Mouse (Mus musculus): ENCODE measurements at regions not wholly inside any gene's neighbourhood (a gene's known extent, or its start where the extent isn't known, plus 50 kb on each side); places are given as distances from the start of the nearest gene placed in this dataset.

DNA sequence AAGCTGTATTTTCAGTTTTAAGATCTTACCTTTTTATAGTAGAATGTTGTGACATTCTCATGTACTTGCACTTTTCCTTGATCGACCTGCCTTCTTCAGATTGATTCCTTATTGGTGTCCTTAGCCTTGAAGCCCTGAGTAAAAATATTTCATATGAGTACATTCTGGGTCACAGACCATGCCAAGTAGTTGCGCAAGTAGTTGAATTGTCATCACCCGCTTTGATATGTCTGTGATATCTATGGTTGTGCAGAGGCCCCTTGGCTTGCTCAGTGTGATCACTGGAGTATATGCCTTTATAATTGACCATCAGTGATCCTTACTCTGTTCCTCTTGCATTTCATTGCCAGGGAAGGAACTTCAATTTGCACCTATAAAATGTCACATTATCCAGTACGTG, 131.1 kb upstream of the Reg3g start:
- DNase-seq: no peak

- DNase-seq: no peak
These were observed 101.4 kb upstream of the Reg3g start for GRCm38 (mm10) chr6:78570000-78570597.

DNA sequence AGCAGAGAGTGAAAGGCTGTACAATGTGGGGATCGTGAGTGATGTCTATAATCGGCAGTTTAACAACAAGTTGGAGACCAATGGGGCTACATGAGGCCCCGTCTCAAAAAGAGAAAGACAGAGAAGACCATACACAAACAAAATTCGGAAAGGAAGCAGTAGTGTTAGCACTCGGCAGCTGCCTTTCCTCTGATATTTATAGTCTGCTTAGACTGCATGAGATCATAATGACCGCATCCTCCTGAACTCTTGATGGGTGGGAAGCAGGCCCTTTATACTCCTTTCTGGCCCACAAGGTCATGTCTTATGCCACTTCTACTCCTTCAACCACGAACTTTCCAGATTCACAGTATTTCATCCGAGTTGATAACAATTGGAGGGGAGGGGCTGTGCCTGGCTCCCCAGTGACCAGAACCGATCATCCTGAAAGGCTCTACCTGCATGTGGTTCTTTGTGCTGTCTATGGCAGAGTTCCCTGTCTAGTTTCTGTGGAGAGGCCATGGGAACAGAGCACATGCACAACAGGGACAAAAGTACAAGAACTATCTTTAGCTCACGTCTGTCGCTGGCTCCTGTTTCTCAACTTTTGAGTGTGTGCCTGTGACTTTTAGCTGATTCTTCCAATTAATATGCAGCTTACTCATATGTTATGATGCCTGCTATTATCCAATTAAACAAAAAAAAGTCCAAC, 84.5 kb upstream of the Reg3g start:
- DNase-seq: no peak

- DNase-seq: no peak
These were observed 83.7 kb upstream of the Reg3g start for GRCm38 (mm10) chr6:78552353-78552698.

DNA sequence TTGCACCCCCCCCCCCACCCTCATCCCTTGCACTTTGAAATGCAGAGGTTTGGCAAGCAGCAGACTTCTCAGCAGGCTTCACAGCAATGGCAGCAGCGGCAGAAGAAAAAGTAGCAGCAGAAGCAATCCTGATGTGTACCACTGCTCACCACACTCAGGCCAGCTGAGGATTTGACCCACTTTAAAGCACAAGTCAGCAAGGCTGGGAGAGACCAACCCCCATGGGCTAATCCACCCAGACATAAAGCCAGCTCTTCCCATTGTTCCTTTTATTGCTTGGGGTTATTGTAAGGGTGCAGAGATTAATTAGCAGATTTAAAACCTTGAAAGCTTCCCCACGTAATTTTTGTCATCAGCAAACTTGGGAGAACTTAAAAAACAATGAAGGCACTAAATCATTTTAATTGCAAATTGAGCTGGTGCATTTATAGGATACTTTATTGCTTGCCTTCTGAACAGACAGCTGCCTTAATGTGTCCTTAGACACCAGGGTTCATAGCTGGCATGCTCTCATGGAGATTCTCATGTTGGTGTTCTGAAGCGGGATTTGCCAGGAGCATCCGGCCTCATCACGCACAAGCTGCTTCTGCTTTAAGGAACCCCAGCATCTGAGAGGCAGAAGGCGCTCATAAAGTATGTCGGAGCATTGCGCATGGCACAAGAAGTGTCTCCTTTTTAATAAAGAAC, 83.1 kb upstream of the Reg3g start:
- no peak for DNase-seq

DNA sequence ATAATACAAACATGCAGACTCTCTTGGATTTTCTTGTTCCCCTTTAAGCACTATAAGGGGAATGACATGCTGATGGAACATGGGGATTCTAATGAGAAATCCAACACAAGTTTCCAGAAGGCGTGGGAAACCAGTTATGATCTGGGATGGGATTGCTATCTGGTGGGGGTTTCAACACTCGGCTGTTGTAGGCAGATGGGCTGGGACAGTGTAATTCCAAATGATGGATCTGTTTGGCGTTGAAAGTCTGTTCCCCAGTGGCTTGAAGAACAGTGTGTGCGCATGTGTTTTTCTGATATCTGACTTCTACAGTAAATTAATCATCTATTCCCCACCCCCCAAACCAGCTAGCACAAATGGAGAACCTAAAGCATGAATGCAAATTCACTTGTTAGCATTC, 79.8 kb upstream of the Reg3g start:
- no peak for DNase-seq

GRCm38 (mm10) chr6:78547721-78548120, 79.0 kb upstream of the Reg3g start:
- DNase-seq: no peak

DNA sequence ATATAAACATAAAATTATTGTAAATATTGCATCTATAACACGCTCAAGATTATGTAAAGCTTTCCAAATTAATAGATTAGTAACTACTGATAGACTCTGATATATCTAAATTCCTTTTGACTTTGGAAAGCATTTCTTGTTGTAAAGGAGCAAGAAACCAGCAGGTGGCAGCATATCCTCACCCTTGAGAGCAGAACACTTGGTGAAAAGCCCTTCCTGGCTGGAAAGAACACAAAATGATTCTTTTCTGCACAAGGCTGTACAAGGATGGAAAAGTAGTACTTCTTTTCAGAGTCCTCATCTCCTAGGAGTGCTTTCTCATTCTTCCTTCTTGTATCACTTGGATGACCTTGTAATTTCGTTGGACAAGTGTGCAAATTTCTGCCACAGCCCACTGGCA, 75.6 kb upstream of the Reg3g start:
- peak in 1 of 2 experiments; percentile 29 for DNase-seq

DNA sequence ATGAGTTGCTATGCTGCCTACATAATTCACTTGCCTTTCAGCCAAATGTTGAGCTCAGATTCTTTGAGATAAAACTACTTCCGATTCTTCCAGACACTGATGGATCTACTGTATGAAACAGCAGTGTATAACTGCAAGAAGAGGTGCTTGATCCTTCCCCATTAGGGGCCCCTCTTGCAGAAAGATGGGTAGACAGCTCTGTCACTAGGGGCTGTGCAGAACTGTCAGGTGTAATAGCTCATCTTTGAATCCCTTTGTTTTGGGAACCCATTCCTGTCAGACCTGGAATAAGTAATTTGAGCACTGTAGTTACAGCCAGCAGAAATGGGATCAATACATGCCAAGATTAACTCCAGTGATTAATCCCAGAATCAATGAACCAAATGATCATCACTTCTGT, 68.8 kb upstream of the Reg3g start:
- DNase-seq: no peak

GRCm38 (mm10) chr6:78526986-78527762, 58.5 kb upstream of the Reg3g start:
- no peak for DNase-seq
